Mouse (Mus musculus) MEL (cell line): ENCODE measurements around the gene Morc3. TPM values are rescaled to one million over a fixed set of nuclear protein-coding genes. Genes with fewer than 3 reads are reported as not detected.
"Not testable (repeated sequence)": the region's sequence is repeated elsewhere in the genome, so short reads cannot be mapped to it uniquely, and the experiment has no call there.

Source experiments
- DNase-seq: peaks from one replicate; pipeline ENCODE4 v3.0.0; 2011; ENCODE audit warnings: low read depth, low spot score
- H3K27ac ChIP-seq: 2 replicates; pipeline ENCODE4 v1.5.1; 2012; ENCODE audit warnings: low read depth, mild to moderate bottlenecking, control low read depth, low read length, moderate library complexity; ENCODE audit not compliant: control insufficient read depth
- H3K27me3 ChIP-seq, 2 experiments: fragments of 150-350 bp in 1 of 2; sonication (generic) in 1 of 2; 2 replicates each; pipeline ENCODE4 v1.6.1; 2012; ENCODE audit warnings: low read length in 2 of 2, mild to moderate bottlenecking in 2 of 2, improper control_type of control experiment in 1 of 2, moderate library complexity in 1 of 2; ENCODE audit not compliant: insufficient read depth in 2 of 2, control insufficient read depth in 1 of 2
- H3K36me3 ChIP-seq, 2 experiments: 2 replicates each; pipeline ENCODE4 v1.6.1; 2012 to 2014; ENCODE audit warnings: low read length in 2 of 2, improper control_type of control experiment in 1 of 2, inconsistent platforms in 1 of 2, mild to moderate bottlenecking in 1 of 2; ENCODE audit not compliant: insufficient read depth in 2 of 2, control insufficient read depth in 1 of 2
- H3K4me1 ChIP-seq, 2 experiments: fragments of 150-350 bp in 1 of 2; sonication (generic) in 1 of 2; 2 replicates each; pipeline ENCODE4 v1.6.1; 2012; ENCODE audit warnings: low read length in 2 of 2, improper control_type of control experiment in 1 of 2, mild to moderate bottlenecking in 1 of 2; ENCODE audit not compliant: insufficient read depth in 2 of 2, control insufficient read depth in 1 of 2
- H3K4me3 ChIP-seq, 2 experiments: fragments of 150-350 bp in 1 of 2; sonication (generic) in 1 of 2; 2 replicates each; pipeline ENCODE4 v1.5.1; 2012; ENCODE audit warnings: low read depth in 2 of 2, low read length in 2 of 2, mild to moderate bottlenecking in 2 of 2, moderate library complexity in 2 of 2, control low read depth in 1 of 2, improper control_type of control experiment in 1 of 2; ENCODE audit not compliant: control insufficient read depth in 1 of 2, insufficient read depth in 1 of 2
- H3K79me2 ChIP-seq: 2 replicates; pipeline ENCODE4 v1.6.1; 2012; ENCODE audit warnings: mild to moderate bottlenecking, low read length, moderate library complexity; ENCODE audit not compliant: control insufficient read depth, poor library complexity, insufficient read depth
- H3K9ac ChIP-seq: 2 replicates; pipeline ENCODE4 v1.6.1; 2012; ENCODE audit warnings: low read depth, mild to moderate bottlenecking, control low read depth, low read length, moderate library complexity; ENCODE audit not compliant: control insufficient read depth, poor library complexity, severe bottlenecking
- H3K9me3 ChIP-seq: fragments of 150-350 bp; sonication (generic); replicated peaks from 2 replicates; pipeline ENCODE4 v1.6.1; 2012; ENCODE audit warnings: mild to moderate bottlenecking, low read length, improper control_type of control experiment, moderate library complexity; ENCODE audit not compliant: insufficient read depth
- CHD1 ChIP-seq: IDR thresholded peaks from 2 replicates; pipeline ENCODE4 v1.6.1; 2012; ENCODE audit warnings: low read depth, mild to moderate bottlenecking, inconsistent platforms, low read length, improper control_type of control experiment
- JUND ChIP-seq: IDR thresholded peaks from 2 replicates; pipeline ENCODE4 v1.6.1; 2011; ENCODE audit warnings: low read depth, mild to moderate bottlenecking, improper control_type of control experiment, low read length
- MAX ChIP-seq: IDR thresholded peaks from 2 replicates; pipeline ENCODE4 v1.6.1; 2011; ENCODE audit warnings: low read length, improper control_type of control experiment
- MEF2A ChIP-seq: IDR thresholded peaks from 2 replicates; pipeline ENCODE4 v1.6.1; 2014; ENCODE audit warnings: low read depth, mild to moderate bottlenecking, inconsistent platforms, low read length, improper control_type of control experiment; ENCODE audit not compliant: poor library complexity, insufficient replicate concordance, severe bottlenecking; ENCODE audit errors: extremely low read depth
- NRF1 ChIP-seq: IDR thresholded peaks from 2 replicates; pipeline ENCODE4 v1.6.1; 2014; ENCODE audit warnings: low read depth, mild to moderate bottlenecking, inconsistent platforms, low read length, improper control_type of control experiment, moderate library complexity; ENCODE audit not compliant: poor library complexity, insufficient read depth, severe bottlenecking
- POLR2AphosphoS2 ChIP-seq: IDR thresholded peaks from 2 replicates; pipeline ENCODE4 v1.6.1; 2011; ENCODE audit warnings: low read length, improper control_type of control experiment
- RAD21 ChIP-seq: IDR thresholded peaks from 2 replicates; pipeline ENCODE4 v1.6.1; 2011; ENCODE audit warnings: mild to moderate bottlenecking, low read depth, low read length, improper control_type of control experiment
- SMC3 ChIP-seq: IDR thresholded peaks from 2 replicates; pipeline ENCODE4 v1.6.1; 2011; ENCODE audit warnings: low read depth, low read length, improper control_type of control experiment
- UBTF ChIP-seq: IDR thresholded peaks from 2 replicates; pipeline ENCODE4 v1.6.1; 2012; ENCODE audit warnings: low read depth, mild to moderate bottlenecking, inconsistent platforms, low read length, improper control_type of control experiment, moderate library complexity, borderline replicate concordance; ENCODE audit not compliant: insufficient read depth
- ZNF384 ChIP-seq: IDR thresholded peaks from 2 replicates; pipeline ENCODE4 v1.6.1; 2012; ENCODE audit warnings: low read depth, mild to moderate bottlenecking, inconsistent platforms, low read length, improper control_type of control experiment
- polyA plus RNA-seq, 2 experiments: library from polyadenylated mRNA; stranded (reverse) in 1 of 2; unstranded in 1 of 2; fragments of >175 nt in 1 of 2; fragments of >200 nt in 1 of 2; gene quantifications; 2 replicates each; pipeline versions ENCODE4 v1.2.1 to v1.2.4; 2012; ENCODE audit warnings: low replicate concordance in 2 of 2, low read depth in 1 of 2; ENCODE audit not compliant: insufficient read length in 2 of 2, insufficient read depth in 1 of 2, missing spikeins in 1 of 2
- total RNA-seq: library from RNA; depleted of rRNA; stranded (reverse); fragments of 300-350 nt; gene quantifications from 2 replicates; pipeline ENCODE4 v1.2.3, GENCODE M21; 2012

Morc3 gene
- total and polyA plus RNA-seq, 3 experiments = 23.3 to 276 (median 39.1) TPM

DNA sequence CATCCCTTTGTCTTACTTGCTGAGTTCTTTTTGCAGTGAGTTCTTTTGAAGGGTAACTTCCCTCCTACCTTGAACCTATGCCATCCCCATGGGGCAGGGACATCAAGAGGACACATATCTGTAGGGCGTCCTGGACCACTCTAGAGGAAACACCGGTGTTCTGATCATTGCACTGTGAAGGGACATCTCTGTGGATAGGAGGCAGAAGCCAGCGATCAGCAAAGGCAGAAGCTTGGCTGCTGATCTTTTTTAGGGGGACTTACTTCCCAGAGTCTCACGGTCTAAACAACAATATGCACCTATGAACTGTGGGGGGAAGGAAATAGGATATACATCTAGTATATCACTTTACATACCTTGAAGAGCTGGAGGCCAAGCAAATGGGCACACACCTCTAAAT lies 6.5 kb upstream of the Morc3 start:
- no peak overlapping the region for H3K9ac ChIP-seq
- no peak overlapping the region for H3K27ac ChIP-seq
- TF ChIP-seq MEF2A = no peak
- TF ChIP-seq ZNF384 = peak; percentile 58; the same call in 1 of the 2 replicates
- H3K4me1 ChIP-seq = peaks cover 0 to 3% of the 10 kb centered on the region in 2 experiments; a peak in 2 of 4 replicates
- H3K4me3 ChIP-seq = no peak overlapping the region
- H3K79me2 ChIP-seq = no peaks in the 10 kb centered on the region
- peaks cover 0 to 3% of the 10 kb centered on the region in 2 experiments; a peak in 2 of 4 replicates for H3K36me3 ChIP-seq
- no peak for DNase-seq
- no peaks in the 10 kb centered on the region for H3K27me3 ChIP-seq
- H3K9me3 ChIP-seq = no peaks in the 10 kb centered on the region

DNA sequence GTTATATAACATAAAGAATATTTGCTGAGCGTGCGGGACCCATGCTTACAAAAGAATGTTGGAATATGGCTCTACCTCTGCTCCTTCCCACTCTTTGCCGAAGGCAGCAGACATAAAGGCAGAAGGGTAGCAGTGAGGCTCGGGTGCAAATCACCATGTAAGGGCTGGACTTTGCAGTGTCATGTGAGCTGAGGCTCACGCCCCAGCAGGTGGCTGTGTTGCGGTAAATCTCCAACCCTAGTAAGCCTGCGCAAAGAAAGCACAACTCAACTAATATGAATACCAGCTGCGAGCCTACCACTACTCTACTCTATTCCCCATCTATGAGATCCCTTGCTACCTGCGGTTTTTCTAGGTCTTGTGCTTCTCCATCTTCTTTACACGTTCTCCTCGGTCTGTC lies 5.9 kb upstream of the Morc3 start:
- Histone ChIP-seq H3K9me3 (no peaks in the 10 kb centered on the region), H3K79me2 (no peaks in the 10 kb centered on the region), H3K27me3 (no peaks in the 10 kb centered on the region), H3K4me1 (no peaks in the 10 kb centered on the region), H3K9ac (no peak overlapping the region)
- DNase-seq = no peak
- TF ChIP-seq RAD21 (no peak), MAX (no peak), NRF1 (no peak), UBTF (no peak), POLR2AphosphoS2 (no peak), JUND (no peak), SMC3 (no peak), ZNF384 (no peak), CHD1 (no peak)
- TF ChIP-seq, all 39 proteins: peak for 0
- Histone ChIP-seq H3K36me3 (no peaks in the 10 kb centered on the region), H3K4me3 (no peak overlapping the region), H3K27ac (no peak overlapping the region)

DNA sequence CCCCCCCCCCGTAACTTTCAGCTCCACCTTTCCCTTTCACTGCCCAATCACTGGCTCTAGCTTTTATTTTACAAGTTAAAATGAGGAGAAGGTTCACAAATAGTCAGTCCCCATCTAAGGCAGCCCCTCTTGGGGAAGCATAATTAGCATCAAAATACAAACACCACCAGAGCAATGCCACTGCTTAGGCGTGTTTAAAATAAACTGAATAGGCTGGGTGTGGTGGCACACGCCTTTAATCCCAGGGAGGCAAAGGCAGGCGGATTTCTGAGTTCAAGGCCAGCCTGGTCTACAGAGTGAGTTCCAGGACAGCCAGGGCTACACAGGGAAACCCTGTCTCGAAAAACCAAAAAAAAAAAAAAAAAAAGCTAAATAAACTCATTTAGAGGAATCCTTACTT lies 5.4 kb upstream of the Morc3 start:
- H3K27me3 ChIP-seq, H3K36me3 ChIP-seq, H3K4me1 ChIP-seq, H3K4me3 ChIP-seq, H3K9me3 ChIP-seq, H3K27ac ChIP-seq, H3K9ac ChIP-seq, H3K79me2 ChIP-seq, DNase-seq: not testable (repeated sequence)
